Mouse (Mus musculus) intestine, postnatal 0 days (tissue): Measurements from ENCODE around the gene Pde4d. TPM values are rescaled to one million over a fixed set of nuclear protein-coding genes. Genes with fewer than 3 reads are reported as not detected.

Source experiments
- ATAC-seq: fragments of 200-750 bp; cut with Nextera tagmentation; 2 replicates; pipeline ENCODE4 v1.8.0; 2017; ENCODE audit warnings: mild to moderate bottlenecking, moderate TSS enrichment, moderate library complexity
- H3K27ac ChIP-seq: fragments of 300-500 bp; sonication (generic); 2 replicates; pipeline ENCODE4 v1.5.1; 2014; ENCODE audit warnings: mild to moderate bottlenecking, low read depth, low read length, moderate library complexity
- H3K27me3 ChIP-seq: fragments of 300-500 bp; sonication (generic); replicated peaks from 2 replicates; pipeline ENCODE4 v1.6.1; 2014; ENCODE audit warnings: low read length, mixed read lengths; ENCODE audit not compliant: control insufficient read depth, insufficient read depth
- H3K36me3 ChIP-seq: fragments of 300-500 bp; sonication (generic); 2 replicates; pipeline ENCODE4 v1.6.1; 2014; ENCODE audit warnings: mild to moderate bottlenecking, moderate library complexity; ENCODE audit not compliant: control insufficient read depth, insufficient read depth
- H3K4me1 ChIP-seq: fragments of 300-500 bp; sonication (generic); replicated peaks from 2 replicates; pipeline ENCODE4 v1.6.1; 2014; ENCODE audit warnings: antibody characterized with exemption, low read length, mixed read lengths; ENCODE audit not compliant: control insufficient read depth, insufficient read depth
- H3K4me2 ChIP-seq: fragments of 300-500 bp; sonication (generic); replicated peaks from 2 replicates; pipeline ENCODE4 v1.6.1; 2014; ENCODE audit warnings: low read depth, mild to moderate bottlenecking, moderate library complexity
- H3K4me3 ChIP-seq: fragments of 300-500 bp; sonication (generic); 2 replicates; pipeline ENCODE4 v1.5.1; 2014; ENCODE audit warnings: low read depth, low read length
- H3K9ac ChIP-seq: fragments of 300-500 bp; sonication (generic); 2 replicates; pipeline ENCODE4 v1.6.1; 2014; ENCODE audit warnings: mild to moderate bottlenecking, low read depth, low read length
- H3K9me3 ChIP-seq: fragments of 300-500 bp; sonication (generic); 2 replicates; pipeline ENCODE4 v1.6.1; 2016; ENCODE audit warnings: mixed run types; ENCODE audit not compliant: control insufficient read depth
- CTCF ChIP-seq: sonication (generic); IDR thresholded peaks from 2 replicates; pipeline ENCODE4 v1.5.1; 2016; ENCODE audit warnings: low read depth, mild to moderate bottlenecking, control low read depth, antibody characterized with exemption, moderate library complexity
- WGBS: fragments of 180-500 bp; shearing (Covaris S2); extraction: QIAGEN DNeasy Blood & Tissue Kit; methylation state at CpG from one replicate; pipeline ENCODE4 v1.1.7; 2014; 5-methylcytosine and 5-hydroxymethylcytosine counted together
- polyA plus RNA-seq: library from polyadenylated mRNA; unstranded; fragments of >200 nt; fragmentation: Nextera tagmentation; extraction: Ambion mirVana; gene quantifications from 2 replicates; pipeline ENCODE4 v1.2.1, GENCODE M21; 2015

Pde4d gene
- polyA plus RNA-seq, 1 experiment from 2014 or later = 17.8 TPM

DNA sequence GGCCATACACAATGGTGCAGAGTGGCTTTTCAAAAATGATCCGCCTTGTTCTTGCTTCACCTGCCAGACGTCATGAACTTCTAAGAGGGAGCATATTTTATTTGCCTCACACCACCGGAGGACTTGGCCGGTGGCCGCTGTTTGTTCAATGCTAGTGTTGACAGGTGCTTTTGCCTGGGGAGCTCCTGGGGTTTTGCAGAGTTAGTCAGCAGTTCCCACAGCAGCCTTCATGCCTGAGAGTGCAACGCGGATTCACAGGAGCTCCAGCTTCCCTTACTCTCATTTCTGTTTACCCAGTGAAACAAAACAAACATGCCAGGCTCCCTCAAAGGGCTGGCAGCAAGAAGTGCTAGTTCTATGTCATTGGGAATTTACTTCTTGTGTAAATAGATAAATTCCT lies 1031.7 kb downstream of the Pde4d start:
- H3K9me3 ChIP-seq = no peaks in the 10 kb centered on the region
- no peak overlapping the region for H3K4me2 ChIP-seq
- no peak for TF ChIP-seq CTCF
- H3K36me3 ChIP-seq = no peaks in the 10 kb centered on the region
- 35% methylated on average over 7 of the region's 7 CpGs for WGBS
- 0 out of 2 replicates have a peak, but pooled peaks have one; percentile 22 for ATAC-seq
- no peak overlapping the region for H3K4me3 ChIP-seq
- no peak overlapping the region for H3K27ac ChIP-seq
- no peaks in the 10 kb centered on the region for H3K4me1 ChIP-seq
- H3K9ac ChIP-seq = no peak overlapping the region
- no peaks in the 10 kb centered on the region for H3K27me3 ChIP-seq

DNA sequence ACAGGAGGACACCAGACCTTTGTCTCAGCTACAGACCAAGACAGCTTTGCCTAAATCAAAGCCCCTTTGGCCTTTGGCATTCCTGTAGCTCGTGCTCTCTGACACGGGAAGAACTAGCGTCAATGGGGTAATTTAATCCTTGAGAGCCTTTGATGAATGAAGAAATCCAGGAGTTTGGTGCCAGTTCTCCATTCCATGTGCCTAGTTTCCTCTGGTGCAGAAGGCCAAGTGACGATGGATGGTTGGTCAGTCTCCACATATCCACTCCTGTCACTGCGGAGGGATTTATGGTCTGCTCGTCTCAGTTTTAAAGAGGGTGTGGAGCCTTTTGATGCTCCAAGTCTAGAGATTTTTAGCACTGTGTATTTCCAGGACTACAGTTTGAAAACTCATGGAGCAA lies 1036.4 kb downstream of the Pde4d start:
- no peak for TF ChIP-seq CTCF
- no peak for ATAC-seq
- H3K9ac ChIP-seq = no peak overlapping the region
- H3K27me3 ChIP-seq = no peaks in the 10 kb centered on the region
- no peak overlapping the region for H3K4me3 ChIP-seq
- H3K9me3 ChIP-seq = no peaks in the 10 kb centered on the region
- no peaks in the 10 kb centered on the region for H3K36me3 ChIP-seq
- WGBS = 77% methylated on average over 6 of the region's 6 CpGs
- H3K27ac ChIP-seq = no peak overlapping the region
- no peak overlapping the region for H3K4me2 ChIP-seq
- H3K4me1 ChIP-seq = no peaks in the 10 kb centered on the region; the same call in 1 of the 2 replicates

DNA sequence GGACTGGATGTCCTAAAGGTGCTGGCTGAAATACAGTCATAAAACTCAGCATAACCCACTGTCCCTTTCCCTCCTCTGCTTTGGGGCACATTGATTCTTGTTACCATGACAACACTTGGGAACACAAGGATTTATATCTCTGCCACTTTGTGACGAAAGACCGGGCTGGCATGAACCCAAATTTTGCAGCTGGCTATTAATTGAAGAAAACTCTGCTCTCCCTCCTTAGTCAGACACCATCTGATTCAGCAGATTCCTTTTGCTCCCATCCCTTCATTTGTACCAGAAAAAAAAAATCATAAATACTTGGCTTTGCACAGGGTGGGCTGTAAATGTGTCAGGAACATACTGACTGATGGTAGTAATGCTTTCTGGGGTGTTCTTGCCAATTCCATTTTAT lies 1037.6 kb downstream of the Pde4d start:
- WGBS = 23% methylated on average over 2 of the region's 2 CpGs
- TF ChIP-seq CTCF = no peak
- no peaks in the 10 kb centered on the region for H3K9me3 ChIP-seq

DNA sequence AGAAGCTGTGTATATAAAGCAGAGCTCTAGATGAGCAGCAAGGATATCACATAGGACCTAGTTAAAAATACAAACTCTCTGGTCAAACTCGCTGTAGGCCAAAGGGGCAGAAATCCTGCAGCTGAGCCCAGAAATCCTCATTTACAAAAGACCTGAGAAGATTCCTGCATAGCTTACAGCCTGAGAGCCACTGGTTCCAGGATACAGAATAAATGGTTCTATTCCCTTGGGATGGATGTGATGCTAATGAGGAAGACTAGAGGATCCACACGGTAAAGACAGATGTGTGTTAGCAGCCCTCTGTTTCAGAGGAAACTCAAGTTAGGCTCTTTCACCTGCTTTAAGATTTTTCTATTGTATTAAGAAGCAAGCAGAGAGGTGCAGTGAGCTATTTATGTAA lies 1041.1 kb downstream of the Pde4d start:
- Histone ChIP-seq H3K27me3 (no peaks in the 10 kb centered on the region), H3K27ac (no peak overlapping the region), H3K4me2 (no peak overlapping the region), H3K9ac (no peak overlapping the region), H3K4me1 (no peaks in the 10 kb centered on the region; the same call in 1 of the 2 replicates), H3K9me3 (no peaks in the 10 kb centered on the region), H3K4me3 (no peak overlapping the region), H3K36me3 (no peaks in the 10 kb centered on the region)
- WGBS = 77% methylated on average over 2 of the region's 2 CpGs
- TF ChIP-seq CTCF = no peak
- ATAC-seq = no peak

More for the DNA sequence above, 1037.6 kb downstream of the Pde4d start:
- no peak overlapping the region for H3K27ac ChIP-seq
- no peaks in the 10 kb centered on the region; the same call in 1 of the 2 replicates for H3K4me1 ChIP-seq
- no peak overlapping the region for H3K4me3 ChIP-seq
- no peak overlapping the region for H3K4me2 ChIP-seq
- H3K9ac ChIP-seq = no peak overlapping the region
- H3K36me3 ChIP-seq = no peaks in the 10 kb centered on the region
- no peaks in the 10 kb centered on the region for H3K27me3 ChIP-seq
- no peak for ATAC-seq

- H3K9ac ChIP-seq = no peak overlapping the region
- H3K27ac ChIP-seq = no peak overlapping the region
- H3K9me3 ChIP-seq = no peaks in the 10 kb centered on the region
- no peaks in the 10 kb centered on the region for H3K27me3 ChIP-seq
- WGBS = 51% methylated on average over 4 of the region's 4 CpGs
- no peaks in the 10 kb centered on the region for H3K36me3 ChIP-seq
- H3K4me3 ChIP-seq = no peak overlapping the region
- no peaks in the 10 kb centered on the region; the same call in 1 of the 2 replicates for H3K4me1 ChIP-seq
- no peak for TF ChIP-seq CTCF
- H3K4me2 ChIP-seq = no peak overlapping the region
- ATAC-seq = no peak
Observed at GRCm38 (mm10) chr13:109491829-109492228, 1042.1 kb downstream of the Pde4d start.

- no peak for TF ChIP-seq CTCF
- H3K4me1 ChIP-seq = 0 out of 2 replicates have a peak, but pooled peaks cover 4% of the 10 kb centered on the region
- no peak for ATAC-seq
Observed at GRCm38 (mm10) chr13:109500336-109500735, 1050.6 kb downstream of the Pde4d start.

GRCm38 (mm10) chr13:109502796-109503195 lies 1053.0 kb downstream of the Pde4d start:
- H3K27ac ChIP-seq = peak overlapping the region; percentile 58
- 27% methylated on average over 7 of the region's 7 CpGs for WGBS
- H3K9ac ChIP-seq = no peak overlapping the region
- no peaks in the 10 kb centered on the region for H3K36me3 ChIP-seq
- no peaks in the 10 kb centered on the region for H3K9me3 ChIP-seq
- peak; percentile 100 for ATAC-seq
- no peaks in the 10 kb centered on the region for H3K27me3 ChIP-seq
- 0 out of 2 replicates have a peak, but pooled peaks cover 4% of the 10 kb centered on the region for H3K4me1 ChIP-seq
- TF ChIP-seq CTCF = no peak
- H3K4me3 ChIP-seq = no peak overlapping the region
- H3K4me2 ChIP-seq = no peak overlapping the region

More at GRCm38 (mm10) chr13:109500336-109500735, 1050.6 kb downstream of the Pde4d start:
- Histone ChIP-seq H3K9ac (no peak overlapping the region), H3K36me3 (no peaks in the 10 kb centered on the region), H3K27ac (no peak overlapping the region), H3K4me3 (no peak overlapping the region), H3K9me3 (no peaks in the 10 kb centered on the region), H3K27me3 (no peaks in the 10 kb centered on the region), H3K4me2 (no peak overlapping the region)
- 85% methylated on average over 9 of the region's 9 CpGs for WGBS
